Mouse (Mus musculus) MEL (cell line): ENCODE results near the gene Fam234b.

ENCODE experiments used
- CTCF ChIP-seq, 3 experiments: IDR thresholded peaks in 2 of 3; conservative IDR thresholded peaks in 1 of 3; 2 replicates each; pipeline ENCODE4 v1.5.1; 2011 to 2012; ENCODE audit warnings: low read length in 3 of 3, low read depth in 2 of 3, mild to moderate bottlenecking in 2 of 3, improper control_type of control experiment in 1 of 3, inconsistent platforms in 1 of 3, mixed read lengths in 1 of 3, moderate library complexity in 1 of 3; ENCODE audit not compliant: control insufficient read depth in 1 of 3, insufficient read depth in 1 of 3, poor library complexity in 1 of 3, severe bottlenecking in 1 of 3
- E2F4 ChIP-seq: IDR thresholded peaks from 2 replicates; pipeline ENCODE4 v1.6.1; 2011; ENCODE audit warnings: low read depth, low read length, improper control_type of control experiment, borderline replicate concordance
- EP300 ChIP-seq, 2 experiments: IDR thresholded peaks; 2 replicates each; pipeline ENCODE4 v1.6.1; 2011; ENCODE audit warnings: improper control_type of control experiment in 2 of 2, low read length in 2 of 2, low read depth in 1 of 2, mild to moderate bottlenecking in 1 of 2
- MAX ChIP-seq: IDR thresholded peaks from 2 replicates; pipeline ENCODE4 v1.6.1; 2011; ENCODE audit warnings: low read length, improper control_type of control experiment
- MXI1 ChIP-seq: IDR thresholded peaks from 2 replicates; pipeline ENCODE4 v1.6.1; 2011; ENCODE audit warnings: mild to moderate bottlenecking, low read depth, low read length, improper control_type of control experiment
- ZC3H11A ChIP-seq: IDR thresholded peaks from 2 replicates; pipeline ENCODE4 v1.6.1; 2012; ENCODE audit warnings: low read depth, mild to moderate bottlenecking, inconsistent platforms, low read length, improper control_type of control experiment
- ZMIZ1 ChIP-seq: IDR thresholded peaks from 2 replicates; pipeline ENCODE4 v1.6.1; 2012; ENCODE audit warnings: low read depth, mild to moderate bottlenecking, inconsistent platforms, low read length, improper control_type of control experiment, moderate library complexity

DNA sequence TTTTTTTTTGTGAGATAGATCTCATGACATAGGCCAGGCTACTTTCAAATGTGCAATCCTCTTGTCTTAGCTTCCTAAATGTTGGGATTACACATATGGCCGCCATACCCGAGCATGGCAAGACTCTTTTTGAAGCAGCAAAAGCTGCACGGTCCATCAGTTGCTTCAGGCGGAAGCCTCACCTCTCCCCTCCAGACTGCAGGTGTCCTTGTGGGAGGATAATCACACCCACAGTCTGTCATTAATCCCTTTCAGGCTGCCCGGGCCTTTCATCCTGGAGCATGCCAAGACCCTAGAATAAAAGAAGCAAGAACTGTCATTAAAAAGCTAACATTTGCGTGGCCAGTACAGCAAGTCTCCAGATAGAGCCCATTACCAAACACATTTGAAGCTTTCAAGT is 71.8 kb downstream of the Fam234b start:
- no peak for TF ChIP-seq MXI1
- TF ChIP-seq MAX, result no peak
- TF ChIP-seq CTCF (IDR thresholded peaks at IDR 0.05 in 2 of 3, conservative IDR thresholded peaks at IDR 0.05 in 1 of 3; ENCODE audit: control insufficient read depth in 1 of 3, insufficient read depth in 1 of 3, low read depth in 2 of 3, low read length in 3 of 3, poor library complexity in 1 of 3, severe bottlenecking in 1 of 3), result no peak
- TF ChIP-seq EP300 (IDR thresholded peaks at IDR 0.05; ENCODE audit: low read depth in 1 of 2, low read length in 2 of 2), result no peak
- no peak for TF ChIP-seq E2F4
- no peak for TF ChIP-seq ZMIZ1
- TF ChIP-seq ZC3H11A, result no peak
